Mouse (Mus musculus): Measurements from ENCODE around the gene Adarb2.

Gene Adarb2

DNA sequence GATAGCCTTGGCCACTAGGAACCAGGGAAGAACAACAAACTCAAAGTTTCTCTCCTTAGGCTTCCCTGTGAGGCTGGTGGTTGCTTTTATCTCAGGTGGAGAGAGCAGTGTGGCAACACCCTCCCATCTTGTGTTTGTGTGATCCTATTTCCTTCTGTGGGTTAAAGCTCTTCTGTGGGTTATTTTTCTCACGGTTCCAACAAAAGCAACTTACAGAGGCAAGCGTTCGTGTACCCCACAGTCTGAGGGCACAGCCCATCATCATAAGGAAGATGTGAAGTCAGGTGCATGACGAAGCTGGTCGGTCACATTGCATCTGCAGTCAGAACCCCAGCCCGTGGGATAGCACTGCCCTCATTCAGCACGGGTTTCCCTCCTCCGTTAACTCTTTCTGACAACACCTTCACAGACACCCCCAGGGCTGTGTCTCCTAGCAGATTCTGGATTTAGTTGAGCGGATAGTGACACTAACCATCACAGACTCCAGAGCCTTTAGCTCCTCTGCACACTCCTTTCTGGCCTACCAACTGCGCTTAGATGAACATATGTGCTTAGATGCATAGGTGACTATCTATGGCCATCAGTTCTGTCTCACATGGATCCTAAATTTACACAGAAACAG, 581.1 kb downstream of the Adarb2 start:
- in situ Hi-C loops (cut with MboI, MseI) = loop anchor here (10.0 kb wide), 1 partner anchor 1949 kb away; no protein-coding TSS in a partner anchor

DNA sequence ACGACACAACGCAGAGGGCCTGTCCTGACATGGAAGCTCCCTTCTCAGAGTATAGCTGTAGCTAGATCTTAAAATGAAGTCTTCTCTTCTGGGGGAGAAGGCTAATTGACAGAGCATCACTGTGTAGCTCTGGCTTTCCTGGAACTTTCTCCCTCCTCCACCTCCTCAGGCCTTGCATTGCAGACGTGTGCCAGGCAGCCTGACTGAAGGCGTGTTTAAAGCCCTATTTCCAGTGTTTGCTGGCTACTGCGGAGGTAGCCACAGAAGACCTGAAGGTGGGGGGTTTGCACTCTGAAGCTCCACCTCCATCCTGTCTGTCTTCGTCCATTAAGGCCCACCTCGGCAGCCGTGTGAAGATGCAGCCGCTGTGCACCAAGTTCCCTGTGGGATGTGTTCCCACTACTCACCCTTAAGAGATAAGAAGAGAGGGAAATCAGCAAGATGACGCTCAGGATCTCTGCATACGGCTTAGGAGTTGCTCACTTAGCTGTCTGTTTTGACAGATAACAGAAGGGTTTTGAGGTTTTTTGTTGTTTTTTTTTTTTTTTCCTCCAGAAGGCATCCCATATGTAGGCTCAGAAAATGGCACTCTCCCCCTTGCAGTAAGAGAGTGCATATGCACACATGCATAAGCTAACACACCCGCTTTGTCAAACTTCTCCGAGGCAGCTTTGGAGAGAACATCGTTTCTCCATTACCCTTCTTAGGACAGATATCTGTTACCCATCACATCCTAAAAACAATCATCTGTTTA, 581.8 kb downstream of the Adarb2 start:
- in situ Hi-C loops (cut with MboI, MseI) = loop anchor here (10.0 kb wide), 1 partner anchor 1950 kb away; no protein-coding TSS in a partner anchor

DNA sequence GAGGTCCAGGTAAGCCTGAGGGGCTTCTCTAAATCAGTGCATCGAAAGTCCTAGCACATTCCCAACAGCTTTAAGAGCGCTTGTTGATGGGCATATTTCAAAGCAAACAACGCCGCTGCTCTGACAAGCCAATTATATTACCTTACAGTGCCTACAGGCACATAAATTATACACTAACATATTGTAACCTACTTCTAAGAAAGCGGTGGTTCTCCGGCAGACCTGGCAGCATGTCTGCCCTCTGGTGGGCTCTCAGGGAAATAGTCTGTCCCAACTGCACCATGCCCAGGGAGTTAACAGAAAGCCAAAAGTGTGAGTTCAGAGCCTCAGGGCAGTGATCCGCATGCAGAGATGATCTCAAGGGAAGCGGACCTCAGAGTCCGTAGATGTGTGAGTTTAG, 582.5 kb downstream of the Adarb2 start:
- in situ Hi-C loops (cut with MboI, MseI) = loop anchor here (10.0 kb wide), 1 partner anchor 1950 kb away; no protein-coding TSS in a partner anchor

DNA sequence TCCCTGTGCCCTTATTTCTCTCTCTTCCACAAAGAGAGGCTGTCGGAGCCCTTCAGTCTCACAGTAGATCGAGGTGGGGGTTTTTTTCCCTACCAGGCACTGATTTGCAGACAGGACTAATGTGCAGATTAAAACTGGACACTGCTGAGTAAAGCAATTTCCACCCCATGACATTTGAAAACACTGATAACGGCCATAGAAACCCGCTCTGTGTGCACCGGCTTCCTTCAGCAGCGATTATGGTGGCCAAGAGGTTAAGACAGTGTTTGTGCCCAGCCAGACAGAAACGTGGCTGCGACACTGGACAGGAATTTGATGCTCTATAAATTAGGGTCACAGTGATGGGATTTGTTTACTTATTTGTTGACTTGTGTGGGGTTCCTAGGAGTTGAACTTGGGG, 590.6 kb downstream of the Adarb2 start:
- in situ Hi-C loops (cut with MboI, MseI) = no loop called here

DNA sequence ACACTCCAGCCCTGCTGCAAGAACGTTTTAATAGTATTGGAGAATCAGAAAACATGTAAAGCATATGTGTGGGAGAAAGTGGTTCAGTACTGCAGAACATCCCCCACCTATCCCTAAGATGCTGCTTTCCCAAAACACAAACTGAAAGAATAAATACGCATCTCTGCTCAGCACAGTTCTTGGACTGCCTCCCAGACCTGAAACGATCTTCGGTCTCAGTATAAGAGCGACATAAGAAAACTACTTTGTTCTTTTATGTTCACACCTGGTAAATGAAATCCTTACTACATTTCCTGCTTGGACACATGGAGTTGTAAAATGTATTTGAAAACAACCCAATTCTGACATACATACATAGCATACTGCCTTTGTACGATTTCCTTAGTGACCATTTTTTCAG, 597.9 kb downstream of the Adarb2 start:
- in situ Hi-C loops (cut with MboI, MseI) = no loop called here

DNA sequence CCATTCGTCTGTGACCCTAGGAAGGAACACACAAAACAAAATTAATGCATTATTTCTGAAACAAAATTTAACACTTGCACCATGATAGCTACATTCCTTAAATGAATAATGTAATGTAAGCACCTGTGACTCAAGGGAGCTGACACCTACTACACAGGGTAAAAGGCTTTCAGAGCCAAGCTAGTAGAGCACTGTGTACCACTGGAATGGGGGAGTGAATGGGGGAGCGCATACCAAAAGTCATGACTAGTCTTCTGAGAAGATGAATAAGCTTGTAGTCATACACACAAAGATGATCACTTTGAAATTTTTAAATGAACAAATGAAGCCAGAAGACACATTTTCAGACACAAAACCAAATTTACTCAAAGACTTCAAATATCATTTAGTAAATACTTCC, 603.3 kb downstream of the Adarb2 start:
- in situ Hi-C loops (cut with MboI, MseI) = no loop called here

Measured in T-helper 1 cell (primary cell).